Mouse (Mus musculus): ENCODE data around the gene Olfr1170.

The Olfr1170 gene

DNA sequence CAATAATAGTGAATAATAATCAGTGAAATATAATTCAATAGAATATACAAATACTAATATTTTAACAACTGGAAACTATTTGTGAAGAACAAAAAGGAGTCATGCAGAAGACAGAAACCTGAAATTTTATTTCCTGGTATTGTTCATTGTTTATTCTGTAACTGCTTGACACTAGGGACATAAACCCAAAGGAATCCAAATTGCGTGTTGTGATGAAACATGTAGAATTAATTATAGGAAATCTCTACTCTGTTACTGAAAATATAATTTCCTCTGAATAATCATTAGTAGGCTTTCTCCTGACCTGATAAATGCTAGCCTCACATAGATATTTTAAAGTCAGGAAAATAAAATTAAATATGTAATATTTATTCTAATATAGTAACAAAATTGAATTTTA, at the start of gene Olfr1170:
Gene Olfr1170, minus strand, starts transcription at position 101 of the 400 bp plus-strand sequence.
- DNase-seq (ENCODE audit: low spot score in 2 of 2), result no peak

DNA sequence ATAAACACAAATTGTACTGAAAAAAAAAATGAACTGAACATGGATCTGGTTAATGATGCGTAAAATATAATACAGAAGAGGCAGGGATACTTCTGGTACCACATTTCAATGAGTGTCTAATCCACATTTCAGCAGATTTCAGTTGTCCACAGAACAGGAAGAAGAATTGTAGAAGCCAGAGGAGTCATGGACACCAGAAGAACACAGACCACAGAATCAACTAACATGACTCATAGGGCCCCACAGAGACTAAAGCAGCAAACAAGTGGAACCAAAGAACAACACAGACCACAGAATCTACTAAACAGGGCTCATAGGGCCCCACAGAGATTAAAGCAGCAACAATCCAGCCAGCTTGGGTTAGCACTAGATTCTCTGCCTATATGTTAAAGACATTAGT, 7.3 kb downstream of the Olfr1170 start:
- no peak for DNase-seq (ENCODE audit: low spot score in 2 of 2)

DNA sequence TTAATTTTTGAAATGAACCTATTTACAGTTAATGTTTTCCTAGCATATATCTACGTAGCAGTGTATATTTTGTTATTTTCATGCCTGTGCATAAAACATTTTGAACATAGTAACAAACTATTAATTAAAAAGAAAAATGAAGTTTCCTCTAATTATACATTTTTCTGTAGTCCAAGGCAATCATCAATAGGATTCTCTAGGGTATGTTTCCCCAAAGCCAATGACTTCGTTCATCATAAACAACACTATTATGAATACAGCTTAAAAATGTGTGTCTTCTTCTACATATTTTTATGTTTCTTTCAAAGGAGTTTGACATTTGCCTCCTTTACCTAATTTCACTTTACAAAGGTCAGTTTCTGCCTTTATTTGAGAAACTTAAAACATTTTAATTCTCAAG, 46.6 kb downstream of the Olfr1170 start, which contains the start of gene Olfr1168:
Gene Olfr1168, plus strand, starts transcription at position 301 of the 400 bp plus-strand sequence.
- DNase-seq (ENCODE audit: low spot score in 2 of 2), result no peak

Data from natural killer cell, adult 2 months (primary cell).